Mouse (Mus musculus) left cerebral cortex, adult 11 months (tissue): ENCODE data around the gene Pramef25.
"Not testable (repeated sequence)": the region's sequence is repeated elsewhere in the genome, so short reads cannot be mapped to it uniquely, and the experiment has no call there.

Experiments
- DNase-seq: peaks from one replicate; pipeline ENCODE4 v3.0.0; 2022; ENCODE audit warnings: low spot score

Pramef25 gene

GRCm38 (mm10) chr4:143950916-143951315, at the start of gene Pramef25:
TSS of gene Pramef25 (minus strand) at chr4:143951016.
- not testable (repeated sequence) for DNase-seq

GRCm38 (mm10) chr4:143994269-143994668, 43.5 kb upstream of the Pramef25 start, which contains the start of gene Pramef17:
TSS of gene Pramef17 (minus strand) at chr4:143994369.
- DNase-seq: not testable (repeated sequence)

- DNase-seq: peak; percentile 58
Observed at GRCm38 (mm10) chr4:143988126-143988525, 37.3 kb upstream of the Pramef25 start.

GRCm38 (mm10) chr4:143987475-143987941, 36.7 kb upstream of the Pramef25 start:
- DNase-seq: peak; percentile 80

- peak; percentile 32 for DNase-seq
Observed at GRCm38 (mm10) chr4:143985733-143986132, 34.9 kb upstream of the Pramef25 start.

GRCm38 (mm10) chr4:143985165-143985564, 34.3 kb upstream of the Pramef25 start:
- DNase-seq: peak; percentile 16

- DNase-seq: not testable (repeated sequence)
Observed at GRCm38 (mm10) chr4:143983446-143983845, 32.6 kb upstream of the Pramef25 start.

- DNase-seq: not testable (repeated sequence)
Observed at GRCm38 (mm10) chr4:143966850-143967249, 16.0 kb upstream of the Pramef25 start, which contains the start of gene Gm13101. TSS of gene Gm13101 (minus strand) at chr4:143966950.

GRCm38 (mm10) chr4:143900280-143900679, 50.5 kb downstream of the Pramef25 start, which contains the start of gene Pramef6:
TSS of gene Pramef6 (minus strand) at chr4:143900380.
- not testable (repeated sequence) for DNase-seq
